Mouse (Mus musculus) 3T3-L1 (cell line): ENCODE results near the gene Dus2.

Experiments
- DNase-seq: peaks from one replicate; pipeline ENCODE4 v3.0.0-alpha.2; 2015; ENCODE audit warnings: low read depth, low spot score

Dus2 gene

GRCm38 (mm10) chr8:106075161-106075862, 84.2 kb downstream of the Dus2 start:
- DNase-seq = peak; percentile 22

GRCm38 (mm10) chr8:106075863-106076174, 84.7 kb downstream of the Dus2 start:
- no peak for DNase-seq

- peak; percentile 32 for DNase-seq
Measured at GRCm38 (mm10) chr8:106076612-106077011, 85.5 kb downstream of the Dus2 start.

- no peak for DNase-seq
Measured at GRCm38 (mm10) chr8:106077452-106078067, 86.4 kb downstream of the Dus2 start.

GRCm38 (mm10) chr8:106102321-106102720, 111.2 kb downstream of the Dus2 start:
- no peak for DNase-seq
